Mouse (Mus musculus): ENCODE data around the gene Fto.

GRCm38 (mm10) chr8:91532671-91533436 lies 219.5 kb downstream of the Fto start:
- no peak for TF ChIP-seq CTCF (IDR thresholded peaks at IDR 0.05; ENCODE audit: insufficient read depth, low read length)
- TF ChIP-seq POLR2A (IDR thresholded peaks at IDR 0.05; ENCODE audit: borderline replicate concordance, extremely low read depth, low read depth, low read length): no peak

All from lung, adult 2 months (tissue).